Comparison of ENCODE assay signal across 8 mouse cellular contexts in genomic region chr4:43024673-43025072, GRCm38 (mm10). TPM values are rescaled to one million over a fixed set of nuclear protein-coding genes. Genes with fewer than 3 reads are reported as not detected.
DNase-seq lines count a peak whose midpoint lies in the region; ATAC-seq and TF ChIP-seq lines count a peak whose summit lies in the region.

No protein-coding gene starts in this region.

- no peak for TF ChIP-seq EP300 in heart, postnatal 0 days (IDR thresholded peaks at IDR 0.05; ENCODE audit: low read depth)

- TF ChIP-seq CTCF in bone marrow, adult 2 months (IDR thresholded peaks at IDR 0.05; ENCODE audit: control insufficient read depth, insufficient read depth, low read length): no peak
- no peak for TF ChIP-seq CTCF in heart, postnatal 0 days (IDR thresholded peaks at IDR 0.05; ENCODE audit: low read depth)

- intact Hi-C loops in heart, postnatal 10 days (cut with DNase I): loop anchor here (1.0 kb wide), 1 partner anchor 19 kb away; no protein-coding TSS in a partner anchor

- no peaks in the 10 kb centered on the region for H3K27me3 ChIP-seq in heart, embryonic 13.5 days (replicated peaks)
- H3K27me3 ChIP-seq in heart, postnatal 0 days (ENCODE audit: control insufficient read depth, insufficient read depth, low read length): no peaks in the 10 kb centered on the region

- H3K4me2 ChIP-seq in heart, embryonic 13.5 days: peak overlapping the region; percentile 88
- peak overlapping the region; percentile 64 for H3K4me2 ChIP-seq in heart, postnatal 0 days (ENCODE audit: low read depth, low read length)

- no peaks in the 10 kb centered on the region for H3K79me2 ChIP-seq in macrophage (ENCODE audit: inconsistent target)

- peak overlapping the region; percentile 66 for H3K4me3 ChIP-seq in heart, embryonic 13.5 days
- peak overlapping the region; percentile 80 for H3K4me3 ChIP-seq in bone marrow, adult 2 months (replicated peaks; ENCODE audit: control insufficient read depth, low read depth, low read length)
- H3K4me3 ChIP-seq in heart, postnatal 0 days (ENCODE audit: low read depth, low read length): peak overlapping the region; percentile 65
- H3K4me3 ChIP-seq in macrophage (ENCODE audit: inconsistent target): peak overlapping the region; percentile 58

- peaks cover 14% of the 10 kb centered on the region for H3K4me1 ChIP-seq in heart, embryonic 13.5 days
- no peaks in the 10 kb centered on the region; the same call in 1 of the 2 replicates for H3K4me1 ChIP-seq in bone marrow, adult 2 months (ENCODE audit: control insufficient read depth, insufficient read depth, low read length)
- H3K4me1 ChIP-seq in heart, postnatal 0 days (ENCODE audit: control insufficient read depth, insufficient read depth): no peaks in the 10 kb centered on the region

- H3K9ac ChIP-seq in heart, embryonic 13.5 days: peak overlapping the region; percentile 79
- H3K9ac ChIP-seq in heart, postnatal 0 days (replicated peaks; ENCODE audit: low read depth, low read length): peak overlapping the region; percentile 60

- peaks cover 85% of the 10 kb centered on the region for H3K36me3 ChIP-seq in heart, embryonic 13.5 days
- H3K36me3 ChIP-seq in heart, postnatal 0 days (replicated peaks; ENCODE audit: control insufficient read depth, insufficient read depth, low read length): peaks cover 64% of the 10 kb centered on the region
- peaks cover 31% of the 10 kb centered on the region for H3K36me3 ChIP-seq in macrophage (ENCODE audit: inconsistent target)

- ATAC-seq in heart, embryonic 13.5 days (ENCODE audit: extremely low read depth, insufficient number of reproducible peaks, low FRiP score, low TSS enrichment): no peak
- ATAC-seq in heart, postnatal 0 days (ENCODE audit: insufficient read depth, low read depth): no peak
- no peak for ATAC-seq in granulocyte monocyte progenitor cell, adult 5-6 weeks (replicated peaks; ENCODE audit: poor library complexity, severe bottlenecking)

- no peak for TF ChIP-seq POLR2A in bone marrow, adult 2 months (IDR thresholded peaks at IDR 0.05; ENCODE audit: borderline replicate concordance, control insufficient read depth, low read depth, low read length)

- H3K27ac ChIP-seq in heart, embryonic 13.5 days (replicated peaks): peak overlapping the region; percentile 83; the same call in 1 of the 2 replicates
- no peak overlapping the region for H3K27ac ChIP-seq in bone marrow, adult 2 months (ENCODE audit: control insufficient read depth, insufficient read depth, low read depth, low read length, poor library complexity)
- 0 out of 2 replicates have a peak overlapping the region, but pooled peaks have one; percentile 88 for H3K27ac ChIP-seq in heart, postnatal 0 days (ENCODE audit: low read depth)
- H3K27ac ChIP-seq in macrophage: peak overlapping the region; percentile 52; the same call in 1 of the 2 replicates

- H3K9me3 ChIP-seq in heart, embryonic 13.5 days: no peaks in the 10 kb centered on the region
- H3K9me3 ChIP-seq in heart, postnatal 0 days (replicated peaks; ENCODE audit: control insufficient read depth, low read length): no peaks in the 10 kb centered on the region

- WGBS in heart, embryonic 13.5 days: 70% methylated on average over 14 of the region's 14 CpGs
- 79% methylated on average over 14 of the region's 14 CpGs for WGBS in bone marrow, adult 2 months
- 69% methylated on average over 14 of the region's 14 CpGs for WGBS in heart, postnatal 0 days
- 83% methylated on average over 14 of the region's 14 CpGs for WGBS in macrophage (ENCODE audit: missing documents)

- DNase-seq in heart, postnatal 10 days: no peak
- DNase-seq in heart, postnatal 0 days (ENCODE audit: low spot score): no peak
- DNase-seq in retina, postnatal 1 day: no peak
- no peak for DNase-seq in frontal cortex, postnatal 36 days (ENCODE audit: low spot score in 2 of 2)

RNA-seq across cellular contexts. Expression of gene Pigo, which starts 0.9 kb away (rescaled TPM):
- polyA plus RNA-seq in heart, embryonic 13.5 days (2015; fragmentation: Nextera tagmentation; extraction: Ambion mirVana): 12.7 and 13.8 TPM in 2 replicates
- total RNA-seq in heart, postnatal 10 days (2021): 10 to 100 TPM; 19.3 to 25.1 TPM
- polyA plus RNA-seq in bone marrow, adult 2 months (2011; ENCODE audit: insufficient read depth, insufficient read length, low replicate concordance, missing spikeins): 14.7 and 23.6 TPM in 2 replicates
- total RNA-seq in heart, postnatal 0 days (2014; rRNA removed; ENCODE audit: low replicate concordance): 11.3 and 25.2 TPM in 2 replicates
- 11.4 and 12.5 TPM in 2 replicates for polyA plus RNA-seq in heart, postnatal 0 days (2015; fragmentation: Nextera tagmentation; extraction: Ambion mirVana)
- 10 to 100 TPM in 21 of 26 experiments, 1 to 10 TPM in 5; 5.2 to 38.0 (median 19.7) TPM for total RNA-seq in macrophage (2018; cell fraction: chromatin; rRNA removed)
- 1 to 10 TPM; 3.6 to 7.9 (median 5.3) TPM for total RNA-seq in macrophage (2018; cell fraction: cytosol; rRNA removed)
- total RNA-seq in macrophage (2018; cell fraction: nucleus; rRNA removed): 10 to 100 TPM in 25 of 26 experiments, 1 to 10 TPM in 1; 6.2 to 33.9 (median 18.6) TPM
- polyA plus RNA-seq in macrophage (2018): 2.5 to 5.6 TPM (median 4.2 TPM) in 3 replicates
- total RNA-seq in granulocyte monocyte progenitor cell, adult 5-6 weeks (2014; fragmentation: Nextera tagmentation): 15.6 and 15.8 TPM in 2 replicates
- total RNA-seq in granulocyte monocyte progenitor cell, adult 5-6 weeks (2017): 5.8 and 10.8 TPM in 2 replicates

RNA-seq across cellular contexts. Expression of gene Stoml2, which starts 6.8 kb away (rescaled TPM):
- polyA plus RNA-seq in heart, embryonic 13.5 days (2015; fragmentation: Nextera tagmentation; extraction: Ambion mirVana): 211 and 238 TPM in 2 replicates
- 100 to 1,000 TPM in 1 of 2 experiments, 10 to 100 TPM in 1; 99.9 to 106 TPM for total RNA-seq in heart, postnatal 10 days (2021)
- polyA plus RNA-seq in bone marrow, adult 2 months (2011; ENCODE audit: insufficient read depth, insufficient read length, low replicate concordance, missing spikeins): 40.9 and 48.4 TPM in 2 replicates
- 77.9 and 130 TPM in 2 replicates for total RNA-seq in heart, postnatal 0 days (2014; rRNA removed; ENCODE audit: low replicate concordance)
- polyA plus RNA-seq in heart, postnatal 0 days (2015; fragmentation: Nextera tagmentation; extraction: Ambion mirVana): 171 and 174 TPM in 2 replicates
- total RNA-seq in macrophage (2018; cell fraction: chromatin; rRNA removed): 10 to 100 TPM; 12.1 to 49.8 (median 30.2) TPM
- total RNA-seq in macrophage (2018; cell fraction: cytosol; rRNA removed): 10 to 100 TPM; 23.9 to 43.6 (median 34.7) TPM
- total RNA-seq in macrophage (2018; cell fraction: nucleus; rRNA removed): 10 to 100 TPM; 10.9 to 33.0 (median 21.7) TPM
- 35.0 to 52.0 TPM (median 48.6 TPM) in 3 replicates for polyA plus RNA-seq in macrophage (2018)
- total RNA-seq in granulocyte monocyte progenitor cell, adult 5-6 weeks (2014; fragmentation: Nextera tagmentation): 140 and 178 TPM in 2 replicates
- 130 and 143 TPM in 2 replicates for total RNA-seq in granulocyte monocyte progenitor cell, adult 5-6 weeks (2017)

RNA-seq across cellular contexts. Expression of gene Fancg, which starts 14.4 kb away (rescaled TPM):
- 10.8 and 11.0 TPM in 2 replicates for polyA plus RNA-seq in heart, embryonic 13.5 days (2015; fragmentation: Nextera tagmentation; extraction: Ambion mirVana)
- total RNA-seq in heart, postnatal 10 days (2021): 1 to 10 TPM; 5.8 to 6.7 TPM
- 12.8 and 19.0 TPM in 2 replicates for polyA plus RNA-seq in bone marrow, adult 2 months (2011; ENCODE audit: insufficient read depth, insufficient read length, low replicate concordance, missing spikeins)
- 4.5 and 4.9 TPM in 2 replicates for total RNA-seq in heart, postnatal 0 days (2014; rRNA removed; ENCODE audit: low replicate concordance)
- 4.6 and 4.9 TPM in 2 replicates for polyA plus RNA-seq in heart, postnatal 0 days (2015; fragmentation: Nextera tagmentation; extraction: Ambion mirVana)
- total RNA-seq in macrophage (2018; cell fraction: chromatin; rRNA removed): 10 to 100 TPM in 19 of 26 experiments, 1 to 10 TPM in 7; 2.5 to 44.7 (median 20.7) TPM
- total RNA-seq in macrophage (2018; cell fraction: cytosol; rRNA removed): 10 to 100 TPM in 6 of 26 experiments, 1 to 10 TPM in 20; 5.5 to 11.2 (median 8.3) TPM
- 10 to 100 TPM in 16 of 26 experiments, 1 to 10 TPM in 10; 3.3 to 28.6 (median 18.6) TPM for total RNA-seq in macrophage (2018; cell fraction: nucleus; rRNA removed)
- polyA plus RNA-seq in macrophage (2018): 4.6 to 9.0 TPM (median 7.8 TPM) in 3 replicates
- total RNA-seq in granulocyte monocyte progenitor cell, adult 5-6 weeks (2014; fragmentation: Nextera tagmentation): 19.9 and 29.0 TPM in 2 replicates
- 18.7 and 21.8 TPM in 2 replicates for total RNA-seq in granulocyte monocyte progenitor cell, adult 5-6 weeks (2017)

RNA-seq across cellular contexts. Expression of gene Fam214b, which starts 21.3 kb away (rescaled TPM):
- polyA plus RNA-seq in heart, embryonic 13.5 days (2015; fragmentation: Nextera tagmentation; extraction: Ambion mirVana): 14.8 and 15.5 TPM in 2 replicates
- total RNA-seq in heart, postnatal 10 days (2021): 10 to 100 TPM; 23.6 to 30.7 TPM
- 46.2 and 77.6 TPM in 2 replicates for polyA plus RNA-seq in bone marrow, adult 2 months (2011; ENCODE audit: insufficient read depth, insufficient read length, low replicate concordance, missing spikeins)
- 15.9 and 27.1 TPM in 2 replicates for total RNA-seq in heart, postnatal 0 days (2014; rRNA removed; ENCODE audit: low replicate concordance)
- 12.8 and 13.4 TPM in 2 replicates for polyA plus RNA-seq in heart, postnatal 0 days (2015; fragmentation: Nextera tagmentation; extraction: Ambion mirVana)
- total RNA-seq in macrophage (2018; cell fraction: chromatin; rRNA removed): 100 to 1,000 TPM in 19 of 26 experiments, 10 to 100 TPM in 7; 51.3 to 209 (median 126) TPM
- 10 to 100 TPM; 48.3 to 79.6 (median 54.6) TPM for total RNA-seq in macrophage (2018; cell fraction: cytosol; rRNA removed)
- 100 to 1,000 TPM in 6 of 26 experiments, 10 to 100 TPM in 20; 50.1 to 117 (median 81.6) TPM for total RNA-seq in macrophage (2018; cell fraction: nucleus; rRNA removed)
- 31.7 to 44.7 TPM (median 36.4 TPM) in 3 replicates for polyA plus RNA-seq in macrophage (2018)
- 2.9 and 5.1 TPM in 2 replicates for total RNA-seq in granulocyte monocyte progenitor cell, adult 5-6 weeks (2014; fragmentation: Nextera tagmentation)
- total RNA-seq in granulocyte monocyte progenitor cell, adult 5-6 weeks (2017): 2.1 and 5.8 TPM in 2 replicates

RNA-seq across cellular contexts. Expression of gene Vcp, which starts 24.4 kb away (rescaled TPM):
- 459 and 479 TPM in 2 replicates for polyA plus RNA-seq in heart, embryonic 13.5 days (2015; fragmentation: Nextera tagmentation; extraction: Ambion mirVana)
- 100 to 1,000 TPM; 306 to 324 TPM for total RNA-seq in heart, postnatal 10 days (2021)
- polyA plus RNA-seq in bone marrow, adult 2 months (2011; ENCODE audit: insufficient read depth, insufficient read length, low replicate concordance, missing spikeins): 57.6 and 93.9 TPM in 2 replicates
- 166 and 201 TPM in 2 replicates for total RNA-seq in heart, postnatal 0 days (2014; rRNA removed; ENCODE audit: low replicate concordance)
- 398 and 438 TPM in 2 replicates for polyA plus RNA-seq in heart, postnatal 0 days (2015; fragmentation: Nextera tagmentation; extraction: Ambion mirVana)
- 100 to 1,000 TPM; 172 to 367 (median 288) TPM for total RNA-seq in macrophage (2018; cell fraction: chromatin; rRNA removed)
- total RNA-seq in macrophage (2018; cell fraction: cytosol; rRNA removed): 100 to 1,000 TPM; 158 to 277 (median 228) TPM
- 100 to 1,000 TPM; 165 to 357 (median 254) TPM for total RNA-seq in macrophage (2018; cell fraction: nucleus; rRNA removed)
- polyA plus RNA-seq in macrophage (2018): 191 to 290 TPM (median 215 TPM) in 3 replicates
- 207 and 209 TPM in 2 replicates for total RNA-seq in granulocyte monocyte progenitor cell, adult 5-6 weeks (2014; fragmentation: Nextera tagmentation)
- total RNA-seq in granulocyte monocyte progenitor cell, adult 5-6 weeks (2017): 303 and 304 TPM in 2 replicates
